Mouse (Mus musculus): ENCODE measurements around the gene Pde4dip.

DNA sequence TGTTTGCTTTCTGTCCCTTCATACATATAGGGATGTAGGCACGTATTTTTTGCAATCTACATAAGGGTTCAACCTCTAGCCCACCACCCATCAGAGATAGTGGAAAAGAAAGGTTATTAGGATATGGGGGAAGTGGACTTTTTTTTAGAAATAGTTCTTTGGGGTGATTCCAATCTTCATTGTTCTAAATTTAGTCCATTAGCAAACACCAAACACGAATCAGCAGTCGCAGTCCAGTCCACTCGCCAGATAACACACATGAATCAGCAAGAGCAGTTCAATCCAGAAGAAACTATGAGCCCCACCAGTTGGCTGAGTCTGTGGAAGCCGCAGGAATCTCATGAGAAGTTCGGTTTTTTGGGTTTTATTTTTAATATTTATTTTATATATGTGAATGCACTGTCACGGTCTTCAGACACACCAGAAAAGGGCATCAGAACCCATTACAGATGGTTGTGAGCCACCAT lies 213.8 kb downstream of the Pde4dip start, which contains the start of gene Gm17651:
- TF ChIP-seq CTCF (IDR thresholded peaks at IDR 0.05; ENCODE audit: low read depth) = no peak
- no peak for TF ChIP-seq EP300 (IDR thresholded peaks at IDR 0.05; ENCODE audit: low read depth)
